Comparison of ENCODE assay signal across 9 mouse cellular contexts in genomic region chr17:31915756-31916460, GRCm38 (mm10).
DNase-seq lines count a peak whose midpoint lies in the region; ATAC-seq and TF ChIP-seq lines count a peak whose summit lies in the region.
"Had no signal": no experiment of that assay in that cellular context is flagged by ENCODE, and none has a peak within 500 bp of the region (broad histone marks: within the 10 kb centered on the region; RNA-seq: fewer than 3 reads in every experiment).

No protein-coding gene starts in this region.

- DNase-seq in heart, postnatal 25 days (ENCODE audit: low spot score) = no peak
- peak; percentile 53 for DNase-seq in embryo, embryonic 10.5 days (ENCODE audit: low spot score)
- DNase-seq in lung, postnatal 0 days (ENCODE audit: low spot score) = peak; percentile 96
- no peak for DNase-seq in layer of hippocampus, adult 9-11 months
- no peak for DNase-seq in right cerebral cortex, adult 18-20 months

- intact Hi-C loops in heart, postnatal 25 days (cut with DNase I) = no loop called here

- peaks cover 23% of the 10 kb centered on the region for H3K4me1 ChIP-seq in heart, embryonic 11.5 days (ENCODE audit: control insufficient read depth, insufficient read depth, low read length)
- peaks cover 38% of the 10 kb centered on the region for H3K4me1 ChIP-seq in kidney, embryonic 15.5 days
- peaks cover 49% of the 10 kb centered on the region for H3K4me1 ChIP-seq in lung, postnatal 0 days (ENCODE audit: insufficient read depth, low read depth, low read length)
- H3K4me1 ChIP-seq in intestine, embryonic 15.5 days (replicated peaks) = peaks cover 9% of the 10 kb centered on the region; the same call in 1 of the 2 replicates

- H3K9ac ChIP-seq in heart, embryonic 11.5 days (ENCODE audit: low read depth, low read length) = no peak overlapping the region
- no peak overlapping the region for H3K9ac ChIP-seq in kidney, embryonic 15.5 days
- 0 out of 2 replicates have a peak overlapping the region, but pooled peaks have one; percentile 16 for H3K9ac ChIP-seq in lung, postnatal 0 days (replicated peaks; ENCODE audit: low read depth)
- H3K9ac ChIP-seq in intestine, embryonic 15.5 days = no peak overlapping the region

- no peaks in the 10 kb centered on the region for H3K9me3 ChIP-seq in heart, embryonic 11.5 days (replicated peaks; ENCODE audit: control insufficient read depth, low read length)
- H3K9me3 ChIP-seq in kidney, embryonic 15.5 days (replicated peaks) = no peaks in the 10 kb centered on the region
- no peaks in the 10 kb centered on the region for H3K9me3 ChIP-seq in lung, postnatal 0 days (ENCODE audit: low read length)
- H3K9me3 ChIP-seq in intestine, embryonic 15.5 days = no peaks in the 10 kb centered on the region

- H3K27me3 ChIP-seq in heart, embryonic 11.5 days (ENCODE audit: control insufficient read depth, insufficient read depth, low read length) = no peaks in the 10 kb centered on the region
- H3K27me3 ChIP-seq in kidney, embryonic 15.5 days = no peaks in the 10 kb centered on the region
- H3K27me3 ChIP-seq in lung, postnatal 0 days (replicated peaks; ENCODE audit: insufficient read depth, low read length) = no peaks in the 10 kb centered on the region
- no peaks in the 10 kb centered on the region for H3K27me3 ChIP-seq in intestine, embryonic 15.5 days (replicated peaks)
- H3K27me3 ChIP-seq: CH12.LX had no signal

- no peaks in the 10 kb centered on the region for H3K36me3 ChIP-seq in heart, embryonic 11.5 days (ENCODE audit: control insufficient read depth, insufficient read depth, low read length)
- no peaks in the 10 kb centered on the region for H3K36me3 ChIP-seq in kidney, embryonic 15.5 days
- no peaks in the 10 kb centered on the region for H3K36me3 ChIP-seq in lung, postnatal 0 days (ENCODE audit: insufficient read depth, low read length)
- no peaks in the 10 kb centered on the region for H3K36me3 ChIP-seq in intestine, embryonic 15.5 days

- no peak overlapping the region for H3K4me3 ChIP-seq in heart, embryonic 11.5 days (ENCODE audit: low read depth, low read length)
- no peak overlapping the region for H3K4me3 ChIP-seq in kidney, embryonic 15.5 days (replicated peaks)
- no peak overlapping the region for H3K4me3 ChIP-seq in lung, postnatal 0 days (ENCODE audit: low read depth, low read length)
- no peak overlapping the region for H3K4me3 ChIP-seq in intestine, embryonic 15.5 days (replicated peaks)

- peak; percentile 56; the same call in 1 of the 2 replicates for ATAC-seq in heart, embryonic 11.5 days (replicated peaks; ENCODE audit: insufficient number of reproducible peaks, low FRiP score, low TSS enrichment)
- peak; percentile 42 for ATAC-seq in kidney, embryonic 15.5 days (replicated peaks; ENCODE audit: low FRiP score)
- peak; percentile 75 for ATAC-seq in lung, postnatal 0 days
- no peak for ATAC-seq in intestine, embryonic 15.5 days

- TF ChIP-seq CTCF in lung, postnatal 0 days (IDR thresholded peaks at IDR 0.05) = peak; percentile 54

- H3K4me2 ChIP-seq in heart, embryonic 11.5 days = 0 out of 2 replicates have a peak overlapping the region, but pooled peaks have one; percentile 1
- H3K4me2 ChIP-seq in kidney, embryonic 15.5 days = no peak overlapping the region
- no peak overlapping the region for H3K4me2 ChIP-seq in lung, postnatal 0 days (replicated peaks; ENCODE audit: low read depth, low read length)
- H3K4me2 ChIP-seq in intestine, embryonic 15.5 days (replicated peaks) = no peak overlapping the region

- peak; percentile 97 for TF ChIP-seq EP300 in lung, postnatal 0 days (IDR thresholded peaks at IDR 0.05)

- 53% methylated on average over 18 of the region's 18 CpGs for WGBS in heart, embryonic 11.5 days (ENCODE audit: insufficient replicate concordance)
- 56% methylated on average over 18 of the region's 18 CpGs for WGBS in kidney, embryonic 15.5 days
- 48% methylated on average over 18 of the region's 18 CpGs for WGBS in lung, postnatal 0 days
- WGBS in intestine, embryonic 15.5 days = 67% methylated on average over 18 of the region's 18 CpGs

- no peak overlapping the region for H3K27ac ChIP-seq in heart, embryonic 11.5 days (ENCODE audit: low read depth, low read length)
- no peak overlapping the region for H3K27ac ChIP-seq in kidney, embryonic 15.5 days
- H3K27ac ChIP-seq in lung, postnatal 0 days (ENCODE audit: low read length) = peak overlapping the region; percentile 93
- H3K27ac ChIP-seq in intestine, embryonic 15.5 days = no peak overlapping the region

Comparison
In these comparisons a context has a peak if more than half of its experiments do, and no peak if none do; other contexts are left out.
1. DNase-seq: peak in embryo, embryonic 10.5 days (single experiment) and lung, postnatal 0 days (single experiment); none in heart, postnatal 25 days (single experiment), layer of hippocampus, adult 9-11 months (single experiment) and right cerebral cortex, adult 18-20 months (single experiment).